Mouse (Mus musculus): ENCODE data around the gene Ppp6r3. TPM values are rescaled to one million over a fixed set of nuclear protein-coding genes. Genes with fewer than 3 reads are reported as not detected.

Ppp6r3 gene
- polyA plus RNA-seq, 1 experiment from 2014 or later: 103 TPM

GRCm38 (mm10) chr19:3529781-3530180 is 45.8 kb downstream of the Ppp6r3 start:
- ATAC-seq: no peak
- in situ Hi-C loops (cut with MboI; ENCODE audit: low pct_unique_long_range_greater_than_20kb): no loop called here
- ChIA-PET CTCF (interaction anchor here (1.6 to 2.0 kb wide), 2 partner anchors 9 to 10 kb away, joined by 3 to 5 read pairs; no protein-coding TSS in a partner anchor), POLR2A (no interaction called here)
- no peaks in the 10 kb centered on the region for H3K27me3 ChIP-seq
- no peak for DNase-seq (ENCODE audit: low read depth, low spot score)
- no peak for TF ChIP-seq CTCF (IDR thresholded peaks at IDR 0.05)

DNA sequence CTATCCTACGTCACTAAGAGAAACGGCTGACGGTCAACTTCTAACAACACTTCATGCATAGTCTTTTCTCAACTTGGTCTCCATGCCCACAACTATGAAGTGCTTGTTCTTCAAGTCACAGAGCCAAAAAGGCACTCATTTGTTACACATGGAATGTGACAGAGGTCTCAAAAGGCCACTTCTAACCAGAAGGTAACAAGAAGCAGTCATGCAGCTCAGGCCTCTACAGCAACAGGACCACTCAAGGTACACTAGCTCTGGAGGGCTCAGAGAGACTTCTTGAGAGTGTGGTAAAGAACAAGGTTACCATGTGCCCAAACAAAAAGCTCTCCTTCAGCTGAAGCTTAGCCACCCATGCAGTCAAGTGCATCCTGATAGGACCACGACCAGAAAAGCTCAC is 46.9 kb downstream of the Ppp6r3 start:
- TF ChIP-seq CTCF (IDR thresholded peaks at IDR 0.05): no peak
- ATAC-seq (no peak), DNase-seq (ENCODE audit: low read depth, low spot score) (no peak)
- in situ Hi-C loops (cut with MboI; ENCODE audit: low pct_unique_long_range_greater_than_20kb): no loop called here
- CTCF ChIA-PET: interaction anchor here (0.7 to 1.6 kb wide), 2 partner anchors 10 to 11 kb away, joined by 3 to 4 read pairs; no protein-coding TSS in a partner anchor
- POLR2A ChIA-PET: no interaction called here
- no peaks in the 10 kb centered on the region for H3K27me3 ChIP-seq

- ATAC-seq: no peak
- no peak for DNase-seq (ENCODE audit: low read depth, low spot score)
- POLR2A ChIA-PET: interaction anchor here (0.6 kb wide), 1 partner anchor 14 kb away, joined by 3 read pairs; no protein-coding TSS in a partner anchor
- no peak for TF ChIP-seq CTCF (IDR thresholded peaks at IDR 0.05)
- in situ Hi-C loops (cut with MboI; ENCODE audit: low pct_unique_long_range_greater_than_20kb): no loop called here
- H3K27me3 ChIP-seq: no peaks in the 10 kb centered on the region
- CTCF ChIA-PET: no interaction called here
Measured at GRCm38 (mm10) chr19:3527531-3527930, 48.0 kb downstream of the Ppp6r3 start.

DNA sequence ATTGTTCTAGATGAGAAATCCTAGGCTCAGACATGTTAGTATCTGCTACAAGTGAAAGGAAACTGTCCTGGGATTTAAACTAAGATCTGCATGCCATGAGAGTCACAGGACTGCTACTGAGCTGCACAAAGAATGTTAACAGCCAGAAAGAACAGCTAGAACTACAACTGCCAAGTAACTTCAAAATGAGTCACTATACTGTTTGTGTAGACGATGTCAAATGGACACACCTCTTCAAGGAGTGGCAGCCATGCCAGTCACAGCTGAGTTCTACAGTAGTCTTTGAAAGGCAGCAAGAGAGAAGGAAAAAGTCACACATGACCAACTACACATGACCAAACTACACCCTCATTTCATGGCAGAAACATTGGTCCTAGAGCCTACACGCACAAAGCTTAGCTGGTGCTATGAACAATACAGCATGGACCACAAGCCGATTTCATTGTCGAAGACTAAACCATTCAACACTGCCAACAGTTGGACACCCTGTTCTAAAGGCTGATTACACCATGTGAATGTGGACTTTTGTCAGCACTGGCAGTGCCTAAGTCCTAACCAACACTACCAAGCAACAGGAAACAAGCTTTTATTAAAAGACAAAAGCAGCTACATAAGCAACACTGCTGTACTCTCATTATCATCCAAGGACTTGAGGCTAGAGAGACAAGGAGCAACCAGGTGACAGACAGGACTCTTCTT is 55.9 kb downstream of the Ppp6r3 start:
- POLR2A ChIA-PET: interaction anchor here (0.6 kb wide), 1 partner anchor 45 kb away, joined by 3 read pairs; no protein-coding TSS in a partner anchor
- TF ChIP-seq CTCF (IDR thresholded peaks at IDR 0.05): no peak
- in situ Hi-C loops (cut with MboI; ENCODE audit: low pct_unique_long_range_greater_than_20kb): no loop called here

GRCm38 (mm10) chr19:3497216-3497615 is 78.3 kb downstream of the Ppp6r3 start:
- DNase-seq (ENCODE audit: low read depth, low spot score) (no peak), ATAC-seq (no peak)
- POLR2A ChIA-PET: no interaction called here
- CTCF ChIA-PET: no interaction called here
- H3K27me3 ChIP-seq: no peaks in the 10 kb centered on the region
- TF ChIP-seq CTCF (IDR thresholded peaks at IDR 0.05): peak; percentile 51
- in situ Hi-C loops (cut with MboI; ENCODE audit: low pct_unique_long_range_greater_than_20kb): no loop called here

More for the DNA sequence above, 55.9 kb downstream of the Ppp6r3 start:
- CTCF ChIA-PET: interaction anchor here (0.9 to 2.0 kb wide), 5 partner anchors 9 to 51 kb away, joined by 4 to 7 read pairs (median 4); no protein-coding TSS in a partner anchor
- DNase-seq (ENCODE audit: low read depth, low spot score) (peak; percentile 37), ATAC-seq (peak; percentile 91)
- H3K27me3 ChIP-seq: no peaks in the 10 kb centered on the region

GRCm38 (mm10) chr19:3489826-3490225 is 85.7 kb downstream of the Ppp6r3 start:
- TF ChIP-seq CTCF (IDR thresholded peaks at IDR 0.05): no peak
- no peak for ATAC-seq
- DNase-seq (ENCODE audit: low read depth, low spot score): no peak
- H3K27me3 ChIP-seq: no peaks in the 10 kb centered on the region
- ChIA-PET POLR2A (no interaction called here), CTCF (interaction anchor here (1.4 to 1.9 kb wide), 2 partner anchors 19 to 39 kb away, joined by 3 to 4 read pairs; no protein-coding TSS in a partner anchor)
- in situ Hi-C loops (cut with MboI; ENCODE audit: low pct_unique_long_range_greater_than_20kb): no loop called here

GRCm38 (mm10) chr19:3482831-3483230 is 92.7 kb downstream of the Ppp6r3 start:
- no peaks in the 10 kb centered on the region for H3K27me3 ChIP-seq
- ChIA-PET POLR2A (interaction anchor here (1.0 kb wide), 1 partner anchor 16 kb away, joined by 3 read pairs; no protein-coding TSS in a partner anchor), CTCF (interaction anchor here (1.4 to 1.9 kb wide), 3 partner anchors 9 to 17 kb away, joined by 3 to 7 read pairs (median 6); no protein-coding TSS in a partner anchor)
- no peak for TF ChIP-seq CTCF (IDR thresholded peaks at IDR 0.05)
- ATAC-seq (no peak), DNase-seq (ENCODE audit: low read depth, low spot score) (no peak)
- in situ Hi-C loops (cut with MboI; ENCODE audit: low pct_unique_long_range_greater_than_20kb): no loop called here

- no peak for TF ChIP-seq CTCF (IDR thresholded peaks at IDR 0.05)
- ATAC-seq (no peak), DNase-seq (ENCODE audit: low read depth, low spot score) (no peak)
- in situ Hi-C loops (cut with MboI; ENCODE audit: low pct_unique_long_range_greater_than_20kb): no loop called here
- ChIA-PET POLR2A (no interaction called here), CTCF (interaction anchor here (1.0 kb wide), 1 partner anchor 26 kb away, joined by 3 read pairs; no protein-coding TSS in a partner anchor)
- H3K27me3 ChIP-seq: no peaks in the 10 kb centered on the region
Measured at GRCm38 (mm10) chr19:3480101-3480500, 95.4 kb downstream of the Ppp6r3 start.

GRCm38 (mm10) chr19:3476996-3477395 is 98.6 kb downstream of the Ppp6r3 start:
- ChIA-PET POLR2A (interaction anchor here (0.6 to 1.1 kb wide), 2 partner anchors 17 to 148 kb away, joined by 3 to 4 read pairs; no protein-coding TSS in a partner anchor), CTCF (interaction anchor here (1.0 kb wide), 2 partner anchors 10 to 12 kb away, joined by 3 to 4 read pairs; no protein-coding TSS in a partner anchor)
- H3K27me3 ChIP-seq: no peaks in the 10 kb centered on the region
- DNase-seq (ENCODE audit: low read depth, low spot score) (no peak), ATAC-seq (no peak)
- in situ Hi-C loops (cut with MboI; ENCODE audit: low pct_unique_long_range_greater_than_20kb): no loop called here
- no peak for TF ChIP-seq CTCF (IDR thresholded peaks at IDR 0.05)

DNA sequence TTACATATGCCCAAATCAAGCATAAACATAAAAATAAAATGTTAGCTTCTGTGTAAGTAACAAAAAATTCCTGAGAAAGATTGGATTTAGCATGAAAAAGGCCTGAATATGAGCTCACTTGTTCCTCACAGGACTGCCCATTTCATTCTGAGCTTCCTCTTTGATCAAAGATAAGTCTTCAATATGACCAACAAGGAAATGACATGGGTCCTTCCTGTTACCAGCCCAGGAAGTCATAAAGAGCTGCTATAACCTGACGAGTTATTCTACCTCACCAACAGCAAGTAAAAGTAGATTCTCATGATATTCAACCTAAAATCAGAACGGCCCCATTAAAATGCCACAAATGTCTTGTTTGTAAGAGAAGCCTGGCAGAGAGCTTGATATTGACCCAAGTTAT is 104.3 kb downstream of the Ppp6r3 start:
- no peaks in the 10 kb centered on the region for H3K27me3 ChIP-seq
- ChIA-PET POLR2A (no interaction called here), CTCF (interaction anchor here (0.9 kb wide), 1 partner anchor 18 kb away, joined by 3 read pairs; no protein-coding TSS in a partner anchor)
- DNase-seq (ENCODE audit: low read depth, low spot score) (no peak), ATAC-seq (no peak)
- in situ Hi-C loops (cut with MboI; ENCODE audit: low pct_unique_long_range_greater_than_20kb): no loop called here
- no peak for TF ChIP-seq CTCF (IDR thresholded peaks at IDR 0.05)

DNA sequence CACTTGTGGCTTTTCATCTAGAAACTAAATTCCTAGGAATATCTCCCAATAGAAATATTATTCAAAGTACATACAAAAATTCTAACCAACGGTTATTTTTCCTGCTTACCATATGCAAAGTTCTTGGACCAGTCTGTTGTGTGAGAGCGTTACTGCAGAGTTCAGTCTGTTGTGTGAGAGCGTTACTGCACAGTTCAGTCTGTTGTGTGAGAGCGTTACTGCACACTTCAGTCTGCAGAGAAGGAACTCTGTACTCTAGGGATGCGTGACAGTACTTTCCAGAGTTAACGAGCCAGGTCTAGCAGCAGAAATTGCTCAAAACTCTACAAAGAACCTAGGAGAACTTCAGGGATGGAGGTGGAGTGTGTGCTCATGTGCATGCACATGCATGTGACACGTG is 108.0 kb downstream of the Ppp6r3 start:
- ATAC-seq: no peak
- H3K27me3 ChIP-seq: no peaks in the 10 kb centered on the region
- DNase-seq (ENCODE audit: low read depth, low spot score): no peak
- POLR2A ChIA-PET: interaction anchor here (1.4 kb wide), 1 partner anchor 15 kb away, joined by 3 read pairs; no protein-coding TSS in a partner anchor
- in situ Hi-C loops (cut with MboI; ENCODE audit: low pct_unique_long_range_greater_than_20kb): no loop called here
- no peak for TF ChIP-seq CTCF (IDR thresholded peaks at IDR 0.05)
- CTCF ChIA-PET: interaction anchor here (0.6 to 1.3 kb wide), 2 partner anchors 15 to 17 kb away, joined by 3 to 4 read pairs; no protein-coding TSS in a partner anchor

All from Patski (cell line).